Mouse (Mus musculus) frontal cortex, postnatal 36 days (tissue): Measurements from ENCODE around the gene Clpb.

Source experiments
- DNase-seq, 2 experiments: peaks; one replicate each; pipeline ENCODE4 v3.0.0; 2022; ENCODE audit warnings: low spot score in 2 of 2

The Clpb gene

DNA sequence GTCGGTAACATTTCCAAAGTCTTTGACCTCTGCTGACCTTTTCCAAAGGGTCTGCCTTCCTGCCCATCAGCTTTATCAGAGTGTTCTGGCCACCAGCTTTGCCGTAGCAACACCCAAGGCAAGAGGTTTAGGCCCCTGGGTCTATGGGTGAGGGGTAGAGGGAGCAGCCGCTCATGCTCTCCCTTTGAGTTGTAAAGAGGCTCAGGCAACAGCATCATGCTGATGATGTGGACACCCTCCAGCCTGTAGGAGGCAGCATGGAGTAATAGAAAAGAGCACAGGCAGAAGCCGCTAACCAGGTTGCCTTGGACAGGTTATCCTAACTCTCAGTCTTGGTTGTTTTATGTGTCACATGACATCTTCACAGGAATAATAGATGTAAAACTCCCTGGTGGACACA lies 61.6 kb downstream of the Clpb start:
- no peak for DNase-seq

DNA sequence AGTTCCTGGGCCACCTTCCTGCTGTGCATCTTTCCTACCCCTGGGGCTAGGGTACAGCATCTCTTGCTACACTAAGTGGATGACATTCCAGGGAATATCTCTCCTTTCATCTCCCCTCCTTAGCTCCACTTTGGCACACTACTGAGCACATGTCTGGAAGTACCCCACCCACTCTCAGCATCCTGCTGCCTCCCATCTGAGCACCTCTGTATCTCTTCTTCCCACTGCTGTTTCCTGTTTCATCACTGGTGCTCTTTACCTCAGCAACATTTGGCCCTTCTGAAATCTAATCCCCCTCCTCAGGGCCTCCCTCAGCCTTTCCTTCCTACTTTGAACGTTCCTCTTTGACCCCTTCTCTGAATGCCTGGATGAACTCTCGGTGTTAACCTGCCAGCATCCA lies 63.5 kb downstream of the Clpb start:
- DNase-seq, result peak in 1 of 2 experiments; percentile 31

DNA sequence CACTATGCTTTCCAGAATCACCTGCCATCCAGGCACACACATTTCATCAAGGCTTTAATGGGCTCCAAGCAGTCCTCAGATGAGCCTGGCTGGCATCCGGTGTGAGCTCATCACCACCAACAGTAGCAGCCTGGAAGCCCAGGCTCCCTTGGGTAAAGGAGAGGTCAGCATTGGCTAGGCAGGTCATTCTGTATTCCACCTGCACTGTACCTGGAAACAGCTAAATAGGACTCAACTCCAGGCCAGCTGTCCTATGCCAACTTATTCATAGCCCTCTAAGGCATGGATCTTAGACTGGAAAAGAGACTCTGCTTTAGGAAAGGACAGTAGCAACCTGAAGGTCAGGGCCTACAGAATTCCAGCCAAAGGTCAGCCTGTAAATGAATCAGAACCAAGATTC lies 68.7 kb downstream of the Clpb start:
- no peak for DNase-seq

DNA sequence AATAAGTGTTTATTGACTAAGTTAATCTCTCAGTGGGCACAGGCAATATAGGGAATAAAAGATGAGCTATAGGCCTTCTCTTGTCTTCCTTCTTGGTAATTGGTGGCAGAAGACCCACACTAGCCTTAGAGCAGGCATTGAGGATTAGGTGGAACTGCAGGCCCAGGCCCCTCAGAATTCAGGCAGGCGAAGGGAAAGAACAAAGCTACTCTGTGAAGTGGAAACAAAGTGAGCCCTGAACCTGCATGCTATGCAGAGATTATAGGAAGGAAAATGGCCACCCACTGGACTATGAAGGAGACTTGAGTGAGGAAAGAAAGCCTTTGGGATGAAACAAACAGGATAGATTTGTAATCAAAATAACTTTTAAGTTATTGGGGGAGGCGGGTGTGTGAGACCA lies 69.6 kb downstream of the Clpb start:
- no peak for DNase-seq

DNA sequence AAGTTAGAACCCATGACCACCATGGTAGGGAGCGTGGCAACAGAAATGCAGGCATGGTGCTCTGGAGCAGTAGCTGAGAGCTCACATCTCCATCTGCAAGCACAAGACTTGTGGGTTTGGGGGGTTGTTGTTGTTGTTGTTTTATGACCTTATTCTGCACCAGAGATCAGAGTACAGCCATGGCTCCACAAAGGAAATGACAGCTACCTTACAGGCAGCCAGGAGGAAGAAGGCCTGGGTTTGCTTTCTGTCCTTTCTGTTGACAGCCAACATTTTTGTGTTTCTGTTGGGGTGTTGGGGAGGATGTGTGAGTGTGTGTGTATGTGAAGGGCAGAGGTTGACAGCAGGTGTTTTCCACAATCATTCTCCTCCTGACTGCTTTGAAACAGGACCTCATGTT lies 71.9 kb downstream of the Clpb start:
- no peak for DNase-seq

DNA sequence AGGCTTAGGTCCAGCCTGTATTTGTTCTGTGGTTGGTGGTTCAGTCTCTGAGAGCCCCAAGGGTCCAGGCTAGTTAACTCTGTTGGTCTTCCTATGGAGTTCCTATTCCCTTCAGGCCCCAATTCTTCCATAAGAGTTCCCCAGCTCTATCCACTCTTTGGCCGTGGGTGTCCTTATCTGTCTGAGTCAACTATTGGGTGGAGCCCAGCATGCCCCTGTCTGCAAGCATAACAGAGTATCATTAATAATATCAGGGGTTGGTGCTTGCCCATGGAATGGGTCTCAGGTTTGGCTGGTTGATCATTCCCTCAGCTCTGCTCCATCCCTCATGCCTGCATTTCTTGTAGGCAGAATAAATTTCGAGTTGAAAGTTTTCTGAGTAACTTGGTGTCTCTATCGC lies 74.3 kb downstream of the Clpb start:
- DNase-seq, result no peak

DNA sequence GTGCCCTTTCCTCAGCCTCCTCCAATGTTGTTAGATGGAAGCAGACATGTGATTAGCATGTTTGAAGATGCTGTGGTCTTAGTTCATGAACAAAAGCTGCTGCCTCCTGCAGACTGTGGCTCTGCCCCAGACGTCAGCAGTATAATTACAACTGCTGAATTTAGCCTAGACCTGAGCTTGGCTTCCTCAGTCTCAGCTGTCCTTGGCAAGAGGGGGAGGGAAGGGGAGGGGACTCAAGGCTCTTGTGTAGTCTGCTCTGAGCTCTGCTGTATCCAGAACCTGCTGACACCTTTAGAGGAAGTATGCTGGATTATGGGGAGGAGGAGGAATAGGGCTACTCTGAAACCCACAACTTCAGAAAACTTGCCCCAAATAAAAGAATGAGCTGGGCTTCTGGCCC lies 76.2 kb downstream of the Clpb start:
- no peak for DNase-seq

DNA sequence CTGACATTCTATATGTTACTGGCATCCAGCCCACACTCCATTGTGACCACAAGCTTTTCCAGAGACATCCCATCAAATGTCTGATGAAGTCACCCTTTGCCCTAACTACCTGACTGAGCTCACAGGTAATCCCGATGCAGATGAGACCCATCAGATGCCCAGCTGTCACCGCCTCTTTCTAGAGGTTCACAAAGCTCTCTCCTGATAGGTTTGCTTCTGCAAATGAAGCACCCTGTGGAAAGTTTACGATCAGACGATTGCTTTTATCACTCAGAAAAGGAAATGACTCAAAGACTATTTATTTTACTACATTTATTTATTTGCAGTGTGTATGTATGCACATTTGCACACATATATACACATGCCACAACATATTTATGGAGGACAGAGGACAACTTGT lies 80.1 kb downstream of the Clpb start:
- DNase-seq, result no peak

DNA sequence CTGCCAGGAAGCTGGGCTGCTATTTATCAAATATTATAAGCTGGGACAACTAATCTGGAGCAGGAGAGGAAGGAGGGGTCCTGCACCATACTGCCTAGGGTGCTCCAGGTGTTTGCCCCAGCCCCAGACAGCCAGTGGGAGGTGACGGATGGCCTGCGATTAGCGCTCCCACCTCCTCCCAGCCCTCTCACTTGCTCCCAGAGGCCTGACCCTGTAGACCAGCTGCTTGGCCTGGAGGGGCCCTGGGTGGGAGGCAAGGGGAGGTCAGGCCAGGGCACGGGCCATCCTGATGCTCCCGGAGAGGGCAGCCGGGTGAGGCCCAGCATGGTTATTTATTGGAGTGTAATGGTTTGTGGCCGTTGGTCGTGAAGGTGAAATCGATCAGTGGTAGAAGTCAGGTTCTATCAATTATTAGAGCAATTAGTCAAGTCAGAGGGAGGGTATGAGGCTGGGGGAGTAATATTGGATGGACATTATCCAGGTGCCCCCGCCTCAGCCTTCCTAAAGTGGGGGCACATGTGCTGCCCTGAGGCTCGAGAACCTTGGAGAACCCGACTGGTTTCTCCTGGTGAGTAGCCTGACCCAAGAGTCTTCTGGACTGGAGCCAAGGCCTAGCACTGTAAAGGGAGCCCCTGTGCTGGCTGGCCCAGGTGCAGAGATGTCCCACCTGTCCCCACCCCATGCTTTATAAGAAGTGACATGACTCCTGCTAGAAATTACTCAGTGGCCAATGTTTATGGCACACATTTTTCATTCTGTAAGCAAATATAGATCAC lies 83.3 kb downstream of the Clpb start:
- no peak for DNase-seq

DNA sequence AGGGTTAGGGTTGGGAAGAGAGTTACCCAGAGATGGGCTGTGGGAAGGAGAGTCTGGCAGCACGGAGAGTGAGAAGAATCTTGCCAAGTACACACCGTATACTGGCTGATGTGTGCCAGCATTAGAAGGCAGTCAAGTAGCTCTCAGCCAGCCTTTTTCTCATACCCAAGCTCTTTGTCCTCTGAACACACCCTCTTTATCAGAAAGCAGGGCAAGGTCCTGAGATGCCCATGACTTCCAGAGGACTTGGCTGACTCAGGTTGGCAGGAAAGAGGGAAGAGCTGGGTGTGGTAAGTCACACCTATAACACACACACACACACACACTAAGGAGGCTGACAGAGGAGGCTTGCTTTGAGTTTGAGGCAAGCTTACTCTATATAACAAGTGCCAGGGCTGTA lies 86.8 kb downstream of the Clpb start:
- DNase-seq, result no peak

DNA sequence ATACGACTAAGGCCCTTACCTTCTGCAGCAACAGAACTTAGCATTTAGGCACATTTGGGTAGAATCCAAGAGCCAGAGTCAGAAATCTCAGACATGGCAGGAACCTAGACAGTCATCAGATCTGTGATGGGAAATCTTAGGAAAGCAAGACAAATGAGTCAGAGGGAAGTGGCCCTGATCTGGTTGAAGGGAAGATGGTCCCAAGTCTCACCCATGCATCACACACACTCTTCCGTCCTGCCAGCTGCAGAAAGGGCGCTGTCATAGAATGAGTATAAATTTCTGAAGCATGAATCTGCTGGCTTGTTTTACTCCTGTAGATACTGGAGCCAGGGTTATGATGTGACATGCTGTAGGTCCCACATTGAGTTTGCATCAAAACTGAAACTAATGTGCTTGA lies 88.9 kb downstream of the Clpb start:
- DNase-seq, result no peak

DNA sequence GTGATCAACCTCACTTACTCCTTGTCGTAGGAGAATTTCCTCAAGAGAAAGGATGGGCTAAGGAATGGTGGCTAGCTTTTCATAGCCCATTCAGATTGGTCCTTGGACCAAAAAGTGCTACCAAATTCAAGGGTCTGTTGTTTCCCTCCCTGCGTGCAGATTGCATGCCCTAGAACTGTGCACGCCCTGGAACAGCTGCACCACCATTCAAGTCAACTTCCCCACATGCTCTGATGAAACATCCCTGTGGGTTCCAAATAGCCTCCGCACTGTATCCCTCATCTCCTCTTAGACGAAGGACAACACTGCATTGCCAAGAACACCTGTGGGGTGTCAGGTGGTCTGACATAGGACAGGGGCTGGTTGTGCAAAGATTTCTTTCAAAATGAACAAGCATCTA lies 90.1 kb downstream of the Clpb start:
- no peak for DNase-seq

DNA sequence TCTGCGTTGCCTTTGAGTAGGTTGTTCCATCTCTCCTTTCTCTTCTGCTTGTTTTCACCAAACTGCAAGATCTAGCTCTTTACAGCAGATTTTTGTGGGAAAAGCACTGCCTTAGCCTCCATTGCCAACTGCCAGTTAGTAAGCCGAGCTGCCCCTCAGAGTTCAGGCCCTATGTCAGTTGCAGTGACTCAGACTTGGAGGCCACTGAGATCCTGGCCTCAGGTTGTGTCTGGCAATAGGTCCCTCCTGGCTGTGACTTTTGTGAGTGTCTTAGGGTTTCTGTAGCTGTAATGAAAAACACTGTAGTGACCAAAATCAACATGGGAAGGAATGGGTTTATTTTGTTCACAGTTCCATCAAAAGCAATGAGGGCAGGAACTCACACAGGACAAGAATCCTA lies 91.0 kb downstream of the Clpb start:
- DNase-seq, result no peak

DNA sequence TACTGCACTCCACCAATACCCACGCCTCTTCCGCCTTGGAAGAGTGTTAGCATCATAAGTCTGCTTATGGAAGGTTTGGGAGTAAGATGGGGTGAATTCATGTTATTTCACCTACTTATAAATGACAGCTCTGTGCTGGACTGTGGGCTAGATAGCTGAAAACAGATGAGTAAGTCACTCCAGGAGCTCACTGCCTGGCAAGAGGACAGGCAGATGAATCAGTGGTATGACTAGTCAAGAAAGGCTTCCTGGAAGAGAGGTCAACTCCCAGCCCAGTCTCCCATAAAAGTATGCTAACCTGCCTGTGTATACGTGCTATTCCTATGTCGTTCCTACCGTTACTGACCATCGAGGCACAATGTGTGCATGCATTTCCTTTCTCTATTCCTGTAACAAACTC lies 91.9 kb downstream of the Clpb start:
- DNase-seq, result no peak

DNA sequence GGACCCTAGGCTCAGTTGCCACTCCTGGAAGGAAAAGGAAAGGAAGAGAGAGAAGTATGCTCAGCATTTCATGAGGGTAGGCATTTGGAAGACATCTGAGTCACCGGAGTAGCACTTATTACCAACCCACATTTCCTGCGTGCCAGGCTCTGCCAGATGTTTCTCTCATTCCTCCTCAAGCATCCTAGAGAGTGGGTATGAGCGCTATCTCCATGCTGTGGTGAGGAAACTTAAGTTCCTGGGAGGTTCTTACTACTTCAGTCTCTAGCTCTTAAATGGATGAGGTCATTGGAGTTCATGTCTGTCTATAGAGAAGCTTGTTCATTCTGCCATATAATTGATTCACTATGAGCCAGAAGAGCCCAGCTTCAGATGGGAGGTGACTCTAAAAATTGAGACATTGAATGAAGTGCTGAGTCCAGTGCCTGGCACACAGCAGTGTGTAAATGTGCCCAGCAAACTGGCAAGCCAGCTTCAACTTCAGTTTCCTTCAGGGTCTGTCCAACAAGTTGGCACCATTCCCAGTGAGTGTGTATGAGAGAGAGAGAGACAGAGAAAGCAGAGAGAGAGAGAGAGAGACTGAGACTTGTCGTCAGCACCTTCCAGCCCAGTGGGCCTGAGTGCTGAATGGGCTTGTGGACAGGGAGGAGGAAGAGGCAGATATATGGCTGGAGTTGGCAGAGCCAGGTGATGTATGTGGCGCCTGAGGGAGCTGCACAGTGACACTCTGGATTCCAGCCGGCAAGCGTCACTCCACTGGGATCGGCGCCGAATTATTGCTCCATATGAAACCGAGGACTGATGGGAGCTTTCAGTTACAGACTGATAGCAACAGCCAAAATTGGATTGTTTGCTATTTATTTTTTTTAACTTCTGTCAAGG lies 98.7 kb downstream of the Clpb start:
- DNase-seq, result no peak

DNA sequence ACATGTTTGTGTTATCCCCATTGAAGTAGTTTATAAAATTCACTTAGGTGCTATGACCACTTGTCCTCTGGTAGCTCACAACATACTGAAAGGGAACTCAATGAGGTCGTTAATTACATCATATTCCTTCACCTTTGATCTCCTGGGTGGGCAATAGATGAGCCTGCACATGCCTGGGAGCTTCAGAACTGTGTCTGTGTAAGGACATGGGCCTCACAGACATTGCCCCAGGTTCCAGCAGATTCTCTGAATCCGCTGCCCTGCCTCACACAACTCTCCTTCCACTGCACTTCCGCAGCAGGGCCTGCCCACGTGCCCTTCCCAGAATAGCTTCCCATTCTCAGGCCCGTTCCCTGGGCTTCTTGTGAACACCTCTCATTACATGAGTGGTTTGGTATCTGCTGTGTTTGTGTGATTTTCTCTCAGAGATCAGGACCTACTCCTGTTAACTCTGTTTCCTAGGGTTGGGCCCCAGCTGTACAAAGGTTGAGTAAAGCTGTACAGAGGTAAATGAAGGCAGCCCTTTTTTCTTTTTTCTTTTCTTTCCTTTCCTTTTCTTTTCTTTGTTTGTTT lies 104.0 kb downstream of the Clpb start:
- peak; percentile 39 to 40 for DNase-seq

DNA sequence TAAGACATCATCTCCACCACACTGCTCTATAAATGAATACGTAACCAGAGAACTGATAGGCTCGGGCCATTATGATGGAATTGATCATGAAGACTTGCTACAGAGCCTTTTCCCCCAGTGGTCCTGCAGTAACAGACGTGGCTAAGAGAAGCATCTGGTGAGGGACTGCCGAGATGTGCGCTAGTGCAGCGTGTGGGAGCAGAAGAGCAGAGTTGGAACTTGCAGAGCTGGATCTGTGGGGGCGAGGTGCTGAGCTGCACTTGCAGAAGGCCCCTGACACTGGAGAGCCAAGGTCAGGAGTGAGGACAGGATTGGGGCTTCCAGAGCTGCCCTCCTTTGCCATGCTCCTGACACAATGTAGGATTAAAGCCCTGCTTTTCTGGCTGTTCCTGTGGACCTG lies 106.6 kb downstream of the Clpb start:
- DNase-seq, result peak; percentile 52 to 57

DNA sequence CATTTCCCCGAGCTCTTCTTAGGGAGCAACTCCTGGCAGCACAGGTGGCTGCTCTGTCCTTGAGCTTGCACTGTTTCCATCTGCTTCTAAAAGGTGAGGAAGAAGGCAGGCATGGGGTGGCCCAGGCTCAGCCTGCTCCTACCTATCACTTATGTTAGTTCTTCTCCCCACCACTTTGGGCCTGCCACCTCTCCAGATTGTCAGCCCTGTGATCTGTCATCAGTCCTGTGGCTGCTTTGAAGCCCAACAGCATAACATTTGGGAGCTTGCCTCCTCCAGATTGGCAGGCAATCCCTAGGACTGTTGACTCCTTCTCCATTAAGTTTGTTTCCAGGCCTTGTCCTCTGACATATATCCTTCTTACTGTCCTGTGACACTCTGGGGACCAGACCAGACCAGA lies 108.2 kb downstream of the Clpb start:
- DNase-seq, result no peak

DNA sequence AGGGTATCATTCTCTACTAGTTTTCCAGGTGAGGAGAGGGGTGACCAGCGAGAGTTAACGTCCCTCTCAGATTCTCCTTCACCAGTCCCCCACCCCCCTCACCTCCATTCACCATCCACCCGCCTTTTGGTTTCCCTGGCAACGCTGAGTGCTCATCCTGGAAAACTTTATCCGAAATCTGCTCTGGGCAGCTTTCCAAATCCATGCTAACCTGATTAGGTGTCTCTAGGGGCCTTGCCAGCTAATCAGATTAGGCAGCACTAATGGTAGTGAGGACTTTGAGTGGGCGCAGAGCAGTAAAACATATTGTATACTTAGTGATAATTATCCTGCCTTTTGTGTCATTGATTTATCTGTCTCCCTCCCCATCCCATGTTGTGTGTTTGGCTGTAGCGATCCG lies 109.3 kb downstream of the Clpb start:
- peak in 1 of 2 experiments; percentile 18 for DNase-seq

DNA sequence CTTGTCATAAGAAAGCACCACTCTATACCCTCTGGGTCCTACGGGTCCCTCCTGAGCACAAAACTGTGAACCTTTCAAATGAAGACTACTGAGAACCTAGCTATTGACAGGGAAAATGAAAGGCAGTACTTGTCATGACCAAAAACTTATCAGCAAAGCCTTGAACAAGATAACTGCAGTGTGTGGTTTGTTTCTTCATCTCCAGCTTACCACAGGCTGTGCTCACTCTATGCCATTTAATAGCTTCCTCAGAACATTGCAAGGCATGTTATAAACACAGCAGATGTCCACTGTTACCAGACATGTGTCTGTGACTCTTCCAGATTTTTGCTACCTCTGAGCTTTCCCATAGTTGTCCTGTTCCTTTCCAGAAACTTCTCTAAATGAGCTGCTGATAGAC lies 113.6 kb downstream of the Clpb start:
- no peak for DNase-seq

DNA sequence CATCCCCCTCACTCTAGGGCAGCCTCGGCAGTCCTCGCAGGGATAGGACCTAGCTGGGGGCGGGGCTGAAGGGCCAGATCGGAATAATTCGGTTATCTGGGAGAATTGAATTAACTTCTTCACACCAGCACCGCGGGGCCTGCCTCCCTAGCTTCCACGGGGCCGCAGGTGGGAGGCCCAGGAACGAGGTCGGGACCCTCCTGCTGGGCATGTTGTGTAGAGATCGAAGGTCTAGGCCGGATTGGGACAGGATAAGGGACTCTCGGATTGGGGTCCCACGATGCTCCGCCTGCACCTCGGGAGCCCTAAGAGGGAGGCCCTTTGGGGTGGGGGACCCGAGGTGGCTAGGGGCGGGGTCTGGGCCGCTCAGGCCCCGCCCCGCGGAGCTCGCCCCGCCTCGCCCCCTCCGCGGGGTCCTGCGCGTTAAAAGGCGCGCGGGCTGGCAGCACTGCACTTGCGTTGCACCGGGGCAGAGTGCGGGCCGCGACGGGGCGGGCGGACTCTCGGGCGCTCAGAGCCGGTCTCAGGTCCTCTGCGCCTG lies 154.5 kb downstream of the Clpb start, which contains the start of gene Phox2a:
Phox2a (plus strand) TSS at position 453 of the 541 bp plus-strand sequence.
- DNase-seq, result no peak

DNA sequence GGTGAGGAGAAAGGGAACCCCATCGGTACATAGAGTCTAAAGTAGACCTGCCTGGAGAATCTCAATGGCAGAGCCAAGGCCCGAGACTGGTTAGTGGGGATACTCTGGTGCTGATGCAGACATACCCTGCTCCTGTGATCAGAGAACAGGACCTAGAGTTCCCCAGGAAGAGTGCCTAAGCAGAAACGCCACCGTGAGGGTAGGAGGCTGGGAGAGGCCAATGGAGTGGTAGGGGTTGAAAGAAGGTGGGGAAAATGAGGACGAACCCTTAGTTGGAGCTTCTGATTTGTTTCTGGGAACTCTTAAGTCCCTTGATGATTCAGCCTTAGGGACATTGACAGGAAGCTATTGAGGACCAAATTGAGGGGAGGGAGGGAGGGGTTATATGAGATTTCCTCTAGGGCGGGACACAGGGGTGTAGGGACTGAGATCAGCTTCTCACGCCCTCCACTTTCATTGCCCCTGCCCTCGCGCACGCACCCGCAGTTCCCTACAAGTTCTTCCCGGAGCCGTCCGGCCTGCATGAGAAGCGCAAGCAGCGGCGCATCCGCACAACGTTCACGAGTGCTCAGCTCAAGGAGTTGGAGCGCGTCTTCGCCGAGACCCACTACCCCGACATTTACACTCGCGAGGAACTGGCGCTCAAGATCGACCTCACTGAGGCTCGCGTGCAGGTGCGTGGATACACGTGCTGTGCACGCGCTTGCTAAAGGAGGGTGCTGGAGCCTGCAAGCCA lies 157.0 kb downstream of the Clpb start:
- DNase-seq, result no peak
